Mouse (Mus musculus) cerebellum, adult 2 months (tissue): ENCODE results near the gene Bud13. TPM values are rescaled to one million over a fixed set of nuclear protein-coding genes. Genes with fewer than 3 reads are reported as not detected.
A peak's percentile ranks its signal among the peaks of the same experiment; 100 is the strongest.

ENCODE experiments used
- DNase-seq, 2 experiments: peaks; one replicate each; pipeline ENCODE4 v3.0.0; 2021
- H3K27ac ChIP-seq: fragments of 200-500 bp; 2 replicates; pipeline ENCODE4 v1.5.1; 2012; ENCODE audit warnings: low read length, control low read depth, inconsistent platforms; ENCODE audit not compliant: insufficient read depth
- H3K27me3 ChIP-seq: fragments of 200-500 bp; 2 replicates; pipeline ENCODE4 v1.6.1; 2012; ENCODE audit warnings: inconsistent platforms, mild to moderate bottlenecking, low read length, moderate library complexity; ENCODE audit not compliant: control insufficient read depth, insufficient read depth
- H3K4me1 ChIP-seq: fragments of 200-500 bp; 2 replicates; pipeline ENCODE4 v1.6.1; 2011; ENCODE audit warnings: low read length; ENCODE audit not compliant: control insufficient read depth, insufficient read depth
- H3K4me3 ChIP-seq: fragments of 200-500 bp; replicated peaks from 2 replicates; pipeline ENCODE3; 2011; ENCODE audit warnings: mild to moderate bottlenecking, low read depth, low read length, control low read depth; ENCODE audit not compliant: insufficient read depth
- CTCF ChIP-seq: fragments of 200-500 bp; IDR thresholded peaks from 2 replicates; pipeline ENCODE4 v1.5.1; 2011; ENCODE audit warnings: low read depth, mild to moderate bottlenecking, control low read depth, low read length, moderate library complexity, borderline replicate concordance; ENCODE audit not compliant: insufficient read depth
- POLR2A ChIP-seq: fragments of 200-500 bp; IDR thresholded peaks from 2 replicates; pipeline ENCODE4 v1.6.1; 2011; ENCODE audit warnings: low read length, control low read depth, borderline replicate concordance; ENCODE audit not compliant: insufficient read depth
- WGBS: fragments of 180-500 bp; shearing (Covaris S2); methylation state at CpG from one replicate; pipeline ENCODE4 v1.1.7; 2018; 5-methylcytosine and 5-hydroxymethylcytosine counted together
- polyA plus RNA-seq: library from polyadenylated mRNA; depleted of rRNA; stranded (reverse); fragments of >200 nt; gene quantifications from 2 replicates; pipeline ENCODE4 v1.2.3, GENCODE M21; 2012; rRNA removed

Bud13 gene
- 11.9 and 12.8 TPM in 2 replicates for polyA plus RNA-seq

DNA sequence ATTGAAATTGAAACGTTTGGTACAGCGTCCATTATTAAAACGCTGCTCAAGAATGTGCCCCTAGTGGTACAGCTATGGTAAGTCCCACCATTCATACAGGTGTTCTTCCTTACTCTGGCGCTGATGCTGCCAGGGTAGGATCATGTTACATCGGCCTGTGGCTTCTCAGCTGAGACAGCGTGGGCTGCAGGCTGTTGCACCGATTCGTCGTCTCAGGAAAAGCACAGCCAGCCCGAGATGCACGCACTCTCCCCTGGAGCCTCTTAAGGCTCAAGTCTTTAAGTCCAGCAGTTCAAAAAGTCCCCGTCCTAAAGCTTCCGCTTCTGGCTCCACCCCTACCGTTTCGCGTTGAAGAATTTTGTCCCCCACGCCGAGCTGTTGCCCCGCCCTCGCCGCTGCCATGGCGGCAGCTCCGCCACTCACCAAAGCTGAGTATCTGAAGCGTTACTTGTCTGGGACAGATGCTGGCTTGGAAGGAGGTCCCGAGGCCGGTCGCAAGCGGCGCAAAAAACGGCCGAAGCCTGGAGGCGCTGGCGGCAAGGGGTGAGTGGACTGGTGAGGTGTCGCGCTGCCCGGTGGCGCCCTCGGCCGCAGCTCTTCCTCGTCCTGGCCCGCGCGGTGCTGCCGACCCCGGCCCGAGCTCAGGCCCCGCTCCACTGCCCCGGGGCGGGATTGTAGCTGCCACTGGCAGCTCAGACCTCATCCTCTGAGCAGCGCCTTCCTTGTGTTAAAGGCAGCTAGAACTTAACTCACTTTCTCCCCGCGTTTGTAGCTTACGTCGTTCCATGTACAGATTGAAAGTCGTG lies at the start of gene Bud13:
TSS of gene Bud13 (plus strand) at position 378 of the 806 bp plus-strand sequence.
- no peaks in the 10 kb centered on the region for H3K27me3 ChIP-seq

DNA sequence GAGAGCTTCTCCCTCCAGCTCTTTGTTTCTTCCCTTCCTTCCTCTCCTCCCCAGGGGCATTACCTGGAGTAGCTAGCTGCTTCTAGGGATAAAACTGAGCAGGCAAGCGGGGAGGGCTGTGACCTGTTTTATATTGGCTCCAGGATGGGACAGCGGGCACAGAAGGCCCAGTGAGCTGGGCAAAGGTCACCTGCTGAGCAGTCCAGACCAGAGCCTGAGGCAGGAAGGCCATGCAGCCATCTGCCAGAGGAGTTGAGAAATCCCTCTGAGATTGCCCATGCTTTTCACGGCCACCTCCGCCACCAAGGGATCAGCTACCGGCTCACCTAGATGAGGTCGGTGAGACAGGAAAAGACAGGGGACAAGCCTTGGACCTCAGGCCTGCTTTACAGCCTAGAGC lies 47.6 kb upstream of the Bud13 start:
- Histone ChIP-seq H3K4me1 (peaks cover 15% of the 10 kb centered on the region), H3K4me3 (no peak overlapping the region), H3K27me3 (no peaks in the 10 kb centered on the region), H3K27ac (no peak overlapping the region)
- TF ChIP-seq CTCF: no peak
- no peak for TF ChIP-seq POLR2A
- DNase-seq: peak; percentile 44 to 54
- 38% methylated on average over 6 of the region's 6 CpGs for whole genome bisulfite sequencing

More for the DNA sequence above, at the start of gene Bud13:
- DNase-seq: peak; percentile 89 to 95
- peak; percentile 82 for TF ChIP-seq POLR2A
- peak; percentile 27; the same call in 1 of the 2 replicates for TF ChIP-seq CTCF
- WGBS: under 1% methylated on average over 55 of the region's 55 CpGs
- peak within 1 kb of the TSS; percentile 89 for H3K4me3 ChIP-seq
- no peak within 1 kb of the TSS; the same call in 1 of the 2 replicates for H3K27ac ChIP-seq
- H3K4me1 ChIP-seq: peaks cover 3% of the 10 kb centered on the region; the same call in 1 of the 2 replicates

DNA sequence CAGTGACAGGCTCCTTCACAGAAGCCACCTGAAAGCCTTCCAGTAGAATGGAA lies 47.4 kb upstream of the Bud13 start, which contains the start of gene Apoc3:
TSS of gene Apoc3 (minus strand) at position 41 of the 53 bp plus-strand sequence.
- H3K27ac ChIP-seq: no peak within 1 kb of the TSS

DNA sequence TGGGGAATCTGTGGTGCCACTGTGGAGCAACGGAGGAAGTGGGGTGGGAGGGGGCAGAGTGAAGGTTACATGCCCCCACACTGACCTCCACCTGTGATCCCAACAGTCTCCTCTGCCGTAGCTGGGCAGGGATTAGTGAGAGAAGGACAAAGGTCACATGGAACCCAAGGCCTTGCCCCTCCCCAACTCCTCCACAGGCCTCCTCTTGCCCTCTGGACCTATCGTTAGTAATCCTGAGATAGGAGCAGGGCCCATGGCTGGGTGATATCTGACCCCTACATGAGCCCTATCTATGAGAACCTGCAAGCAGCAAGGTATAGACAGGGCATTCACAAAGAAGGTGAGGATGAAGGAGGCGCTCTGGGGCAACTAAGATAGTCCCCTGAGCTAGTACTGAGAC lies 47.2 kb upstream of the Bud13 start:
- TF ChIP-seq CTCF: no peak
- no peak for TF ChIP-seq POLR2A
- H3K4me3 ChIP-seq: no peak overlapping the region
- H3K27me3 ChIP-seq: no peaks in the 10 kb centered on the region
- H3K27ac ChIP-seq: no peak overlapping the region
- no peak for DNase-seq
- peaks cover 12% of the 10 kb centered on the region for H3K4me1 ChIP-seq
- WGBS: 85% methylated on average over 4 of the region's 4 CpGs

More for the DNA sequence above, 47.4 kb upstream of the Bud13 start, which contains the start of gene Apoc3:
- DNase-seq: no peak
- Histone ChIP-seq H3K27me3 (no peaks in the 10 kb centered on the region), H3K4me1 (peaks cover 12% of the 10 kb centered on the region), H3K4me3 (no peak within 1 kb of the TSS)
- TF ChIP-seq POLR2A (no peak), CTCF (no peak)

DNA sequence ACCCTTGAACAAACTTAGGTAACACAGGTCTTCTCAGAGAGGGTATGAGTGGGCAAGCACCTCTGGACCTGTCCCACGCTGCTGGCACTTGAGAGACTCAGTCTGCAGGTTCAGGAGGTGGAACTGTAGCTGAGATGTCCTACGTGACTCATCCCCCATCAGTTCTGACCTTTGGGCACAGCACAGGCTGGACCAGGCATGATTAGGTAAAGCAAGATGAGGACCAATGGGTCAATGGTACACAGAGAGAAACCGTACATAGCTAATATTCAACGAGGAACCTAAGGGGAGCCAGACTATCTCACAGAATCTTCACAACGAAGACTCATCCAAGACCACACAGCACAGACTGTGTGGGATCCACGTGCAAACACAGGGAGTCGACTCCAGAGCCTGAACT lies 44.0 kb upstream of the Bud13 start:
- H3K27me3 ChIP-seq: no peaks in the 10 kb centered on the region
- no peak overlapping the region for H3K4me3 ChIP-seq
- no peak for TF ChIP-seq POLR2A
- no peak for TF ChIP-seq CTCF
- WGBS: 91% methylated on average over 7 of the region's 7 CpGs
- H3K4me1 ChIP-seq: peaks cover 12% of the 10 kb centered on the region
- no peak for DNase-seq
- H3K27ac ChIP-seq: no peak overlapping the region

DNA sequence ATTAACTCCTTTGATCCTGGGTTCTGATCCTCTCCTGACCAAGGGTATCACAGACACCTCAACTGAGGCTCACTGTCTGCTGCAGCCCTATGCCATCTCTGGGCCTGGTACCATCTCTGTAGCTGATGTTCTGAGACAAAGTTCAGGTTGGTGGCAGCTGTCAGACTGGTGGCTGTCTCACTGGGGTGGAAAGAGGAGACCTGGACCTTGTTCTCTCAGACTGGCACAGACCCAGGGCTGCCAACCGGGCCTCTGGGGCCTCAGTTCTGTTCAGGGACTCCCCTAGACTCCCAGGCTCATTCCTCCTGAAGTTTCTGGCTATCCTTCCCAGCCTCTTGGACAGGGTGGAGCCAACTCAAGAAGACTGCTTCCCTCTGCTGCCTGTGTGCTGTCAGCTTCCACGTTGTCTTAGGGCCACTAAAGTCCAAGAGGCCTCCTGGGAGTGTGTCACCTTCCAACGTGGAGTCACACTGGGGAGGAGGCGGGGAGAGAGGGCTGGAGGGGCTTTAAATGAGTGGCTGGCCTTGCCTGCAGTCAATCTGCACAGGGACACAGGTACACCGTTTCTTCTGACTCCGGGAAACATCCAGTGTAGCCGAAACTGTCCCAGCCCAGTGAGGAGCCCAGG lies 42.2 kb upstream of the Bud13 start, which contains the start of gene Apoa4:
TSS of gene Apoa4 (plus strand) at position 171 of the 628 bp plus-strand sequence.
- H3K27ac ChIP-seq: no peak within 1 kb of the TSS
- WGBS: 67% methylated on average over 7 of the region's 7 CpGs
- no peak within 1 kb of the TSS for H3K4me3 ChIP-seq
- no peaks in the 10 kb centered on the region for H3K27me3 ChIP-seq
- 0 out of 2 replicates have a peak, but pooled peaks cover under 1% of the 10 kb centered on the region for H3K4me1 ChIP-seq
- TF ChIP-seq CTCF: no peak
- TF ChIP-seq POLR2A: no peak
- no peak for DNase-seq

DNA sequence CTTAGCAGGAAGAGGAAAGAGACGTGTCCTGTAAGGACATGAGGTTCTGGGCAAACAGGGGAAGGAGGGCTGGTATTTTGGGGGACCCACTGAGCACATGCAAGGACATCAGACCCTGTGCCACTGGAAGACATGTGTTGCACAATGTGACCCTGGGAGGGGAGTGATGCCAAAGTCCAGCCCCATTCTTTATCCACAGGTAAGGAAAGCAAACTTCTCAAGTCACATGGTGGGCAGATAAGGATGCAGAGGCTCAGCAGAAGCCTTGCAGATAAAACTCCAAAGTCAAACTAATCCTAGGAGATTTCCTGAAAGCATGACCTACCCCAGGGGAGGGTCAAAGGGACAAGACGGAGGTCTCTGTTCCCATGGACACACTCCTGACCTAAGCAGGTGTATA lies 41.0 kb upstream of the Bud13 start:
- 63% methylated on average over 2 of the region's 2 CpGs for WGBS
- no peaks in the 10 kb centered on the region for H3K27me3 ChIP-seq
- no peaks in the 10 kb centered on the region for H3K4me1 ChIP-seq
- TF ChIP-seq CTCF: no peak
- TF ChIP-seq POLR2A: no peak
- H3K4me3 ChIP-seq: no peak overlapping the region
- no peak for DNase-seq
- H3K27ac ChIP-seq: no peak overlapping the region

DNA sequence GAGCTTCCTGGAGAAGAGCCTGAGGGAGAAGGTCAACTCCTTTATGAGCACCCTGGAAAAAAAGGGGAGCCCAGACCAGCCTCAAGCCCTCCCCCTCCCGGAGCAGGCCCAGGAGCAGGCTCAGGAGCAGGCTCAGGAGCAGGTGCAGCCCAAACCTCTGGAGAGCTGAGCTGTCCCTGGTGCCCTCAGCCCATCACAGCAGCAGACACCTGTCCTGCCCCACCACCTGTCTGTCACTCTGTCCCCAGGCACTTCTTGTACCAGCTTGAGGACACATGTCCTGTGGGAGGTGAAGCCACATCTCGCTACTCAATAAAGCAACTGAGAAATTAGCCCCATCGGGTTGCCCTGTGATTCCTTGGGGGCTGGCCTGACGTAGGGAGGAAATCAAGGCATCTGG lies 39.7 kb upstream of the Bud13 start:
- no peak for DNase-seq
- no peak overlapping the region for H3K4me3 ChIP-seq

More for the DNA sequence above, 39.7 kb upstream of the Bud13 start:
- Histone ChIP-seq H3K27ac (no peak overlapping the region), H3K27me3 (no peaks in the 10 kb centered on the region), H3K4me1 (no peaks in the 10 kb centered on the region)
- no peak for TF ChIP-seq CTCF
- WGBS: 64% methylated on average over 4 of the region's 4 CpGs
